Mouse (Mus musculus) midbrain, embryonic 16.5 days (tissue): ENCODE data around the gene Clec4n. TPM values are rescaled to one million over a fixed set of nuclear protein-coding genes. Genes with fewer than 3 reads are reported as not detected.
"Not testable (repeated sequence)": the region's sequence is repeated elsewhere in the genome, so short reads cannot be mapped to it uniquely, and the experiment has no call there.

ENCODE experiments used
- ATAC-seq: fragments of 200-750 bp; cut with Nextera tagmentation; 2 replicates; pipeline ENCODE4 v1.8.0; 2017; ENCODE audit warnings: moderate TSS enrichment
- H3K27ac ChIP-seq: fragments of 300-500 bp; sonication (generic); 2 replicates; pipeline ENCODE4 v1.5.1; 2014; ENCODE audit warnings: mild to moderate bottlenecking, low read length, mixed read lengths
- H3K27me3 ChIP-seq: fragments of 300-500 bp; sonication (generic); 2 replicates; pipeline ENCODE4 v1.6.1; 2014; ENCODE audit warnings: low read depth, low read length, mixed read lengths; ENCODE audit not compliant: control insufficient read depth, insufficient read depth
- H3K36me3 ChIP-seq: fragments of 300-500 bp; sonication (generic); 2 replicates; pipeline ENCODE4 v1.6.1; 2014; ENCODE audit warnings: mild to moderate bottlenecking, low read length, moderate library complexity, mixed read lengths; ENCODE audit not compliant: control insufficient read depth, insufficient read depth
- H3K4me1 ChIP-seq: fragments of 300-500 bp; sonication (generic); 2 replicates; pipeline ENCODE4 v1.6.1; 2014; ENCODE audit warnings: mild to moderate bottlenecking, low read length, mixed read lengths; ENCODE audit not compliant: control insufficient read depth, insufficient read depth
- H3K4me2 ChIP-seq: fragments of 300-500 bp; sonication (generic); 2 replicates; pipeline ENCODE4 v1.6.1; 2014; ENCODE audit warnings: mild to moderate bottlenecking, low read length, mixed read lengths
- H3K4me3 ChIP-seq: fragments of 300-500 bp; sonication (generic); 2 replicates; pipeline ENCODE4 v1.5.1; 2014; ENCODE audit warnings: low read depth, mild to moderate bottlenecking, low read length, moderate library complexity, mixed read lengths
- H3K9ac ChIP-seq: fragments of 300-500 bp; sonication (generic); 2 replicates; pipeline ENCODE4 v1.6.1; 2014; ENCODE audit warnings: low read depth, low read length, mixed read lengths
- H3K9me3 ChIP-seq: fragments of 300-500 bp; sonication (generic); replicated peaks from 2 replicates; pipeline ENCODE4 v1.6.1; 2014; ENCODE audit warnings: mild to moderate bottlenecking, low read length, mixed read lengths; ENCODE audit not compliant: control insufficient read depth, poor library complexity, severe bottlenecking
- WGBS: fragments of 180-500 bp; shearing (Covaris S2); extraction: QIAGEN DNeasy Blood & Tissue Kit; methylation state at CpG from one replicate; pipeline ENCODE4 v1.1.7; 2014; 5-methylcytosine and 5-hydroxymethylcytosine counted together
- polyA plus RNA-seq: library from polyadenylated mRNA; unstranded; fragments of >200 nt; fragmentation: Nextera tagmentation; extraction: Ambion mirVana; gene quantifications from 2 replicates; pipeline ENCODE4 v1.2.1, GENCODE M21; 2015

Clec4n gene
- 0.21 and 1.0 TPM in 2 replicates for polyA plus RNA-seq

DNA sequence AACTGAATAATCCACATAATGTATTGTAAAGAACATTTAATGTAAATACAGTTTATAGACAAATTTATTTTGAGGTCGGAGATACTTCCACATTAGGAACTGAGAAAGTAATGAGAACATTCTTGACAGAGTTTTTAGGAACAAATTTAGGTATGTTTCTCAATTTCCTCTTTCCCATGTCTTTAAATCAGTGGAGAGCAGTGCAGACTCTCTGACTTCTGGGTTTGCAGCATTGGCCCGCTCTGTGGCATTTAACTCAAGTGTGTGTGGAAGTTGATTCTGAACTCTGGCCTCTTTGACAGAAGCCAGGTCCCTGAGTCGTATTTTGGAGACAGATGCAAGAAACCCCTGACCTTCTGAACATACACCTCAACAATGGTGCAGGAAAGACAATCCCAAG lies at the start of gene Clec4n:
Gene Clec4n, plus strand, starts transcription at position 200 of the 400 bp plus-strand sequence.
- WGBS: 79% methylated on average over 3 of the region's 3 CpGs
- H3K27ac ChIP-seq: no peak within 1 kb of the TSS
- ATAC-seq: no peak

DNA sequence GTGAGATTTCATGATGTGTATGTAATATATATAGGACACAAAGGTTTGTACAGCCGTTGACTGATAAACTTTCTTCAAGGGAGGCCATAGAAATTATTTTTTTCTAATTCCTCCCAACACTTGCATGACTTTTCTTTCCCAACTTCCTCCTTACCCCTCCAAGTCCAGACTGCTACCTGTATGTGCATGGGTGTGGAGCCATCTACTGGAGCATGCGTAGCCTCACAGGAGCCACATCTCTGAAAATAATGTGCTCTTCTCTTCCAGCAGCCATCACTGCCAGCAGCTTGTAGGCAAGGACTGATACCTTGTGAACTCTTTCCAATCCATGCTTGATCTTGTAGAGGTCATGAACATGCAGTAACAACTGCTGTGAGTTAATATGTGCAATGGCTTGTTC lies 44.8 kb upstream of the Clec4n start:
- H3K9me3 ChIP-seq, H3K27me3 ChIP-seq, H3K36me3 ChIP-seq, H3K27ac ChIP-seq, ATAC-seq, H3K4me3 ChIP-seq, H3K9ac ChIP-seq, H3K4me2 ChIP-seq, H3K4me1 ChIP-seq: not testable (repeated sequence)
- WGBS: 68% methylated on average over 2 of the region's 2 CpGs

More for the DNA sequence above, at the start of gene Clec4n:
- Histone ChIP-seq H3K4me2 (no peak within 1 kb of the TSS), H3K4me3 (no peak within 1 kb of the TSS), H3K27me3 (no peaks in the 10 kb centered on the region), H3K36me3 (no peaks in the 10 kb centered on the region), H3K4me1 (no peaks in the 10 kb centered on the region), H3K9me3 (no peaks in the 10 kb centered on the region), H3K9ac (no peak within 1 kb of the TSS)

DNA sequence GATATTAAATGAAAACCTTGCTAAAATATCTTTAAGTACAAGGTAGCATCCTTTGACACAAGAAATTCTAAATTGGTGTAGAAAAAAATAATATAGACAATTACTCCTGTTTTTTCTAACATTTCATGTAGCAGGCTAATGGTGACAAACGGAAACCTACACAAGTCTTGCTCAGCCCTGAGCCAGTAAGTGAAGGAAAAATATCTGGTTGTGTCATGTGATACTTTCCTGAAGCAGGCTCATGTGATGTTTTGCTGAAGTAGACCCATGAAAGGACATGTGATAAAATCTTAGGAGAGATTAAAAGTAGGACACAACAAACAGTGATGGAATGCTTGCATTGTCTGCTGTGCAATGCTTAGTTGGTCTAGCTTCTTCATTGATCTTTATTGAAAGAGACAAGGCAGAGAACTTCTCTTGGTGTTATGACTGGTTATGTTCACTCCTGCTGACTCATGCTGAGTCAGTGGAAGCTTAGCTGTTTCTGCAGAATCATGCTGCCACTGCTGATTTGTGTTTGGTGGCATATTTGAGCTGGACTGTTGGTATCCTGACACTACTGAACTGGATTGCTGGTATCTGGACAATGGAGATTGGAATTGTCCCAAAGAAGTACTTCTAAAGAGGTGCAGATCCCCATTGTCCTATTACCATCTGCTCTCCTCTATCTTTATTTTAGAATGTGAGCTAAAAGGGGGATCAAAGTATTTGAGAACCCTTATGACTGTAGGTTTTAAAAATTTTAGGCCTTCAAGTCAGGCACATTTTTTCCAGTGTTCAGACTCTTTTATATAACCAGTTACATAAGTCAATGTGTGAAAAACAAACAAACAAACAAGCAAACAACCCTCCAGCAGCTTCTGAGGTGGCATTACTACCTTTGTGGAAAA lies 22.2 kb upstream of the Clec4n start:
- 89% methylated on average over 1 of the region's 1 CpGs for WGBS
- no peaks in the 10 kb centered on the region for H3K27me3 ChIP-seq
- H3K27ac ChIP-seq: no peak overlapping the region
- no peaks in the 10 kb centered on the region for H3K4me1 ChIP-seq
- no peak overlapping the region for H3K4me3 ChIP-seq
- ATAC-seq: no peak
- no peaks in the 10 kb centered on the region for H3K36me3 ChIP-seq
- no peak overlapping the region for H3K9ac ChIP-seq
- H3K4me2 ChIP-seq: no peak overlapping the region
- H3K9me3 ChIP-seq: no peaks in the 10 kb centered on the region

DNA sequence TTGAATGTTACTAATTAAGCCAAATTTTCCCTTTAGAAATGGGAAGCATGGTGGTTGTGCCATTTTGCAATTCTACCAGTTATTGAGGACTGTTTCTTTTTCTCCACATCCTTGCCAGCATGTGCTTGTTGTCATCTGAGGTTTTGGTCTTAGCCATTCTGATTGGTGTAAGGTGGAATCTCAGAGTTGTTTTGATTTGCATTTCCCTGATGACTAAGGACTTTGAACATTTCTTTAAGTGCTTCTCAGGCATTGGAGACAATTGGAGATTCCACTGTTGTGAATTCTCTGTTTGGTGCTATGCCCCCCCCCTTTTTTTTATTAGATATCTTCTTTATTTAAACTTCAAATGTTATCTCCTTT lies 21.6 kb upstream of the Clec4n start:
- H3K36me3 ChIP-seq, H3K9ac ChIP-seq, H3K27ac ChIP-seq, H3K9me3 ChIP-seq, H3K4me2 ChIP-seq, H3K4me1 ChIP-seq, H3K4me3 ChIP-seq, ATAC-seq, H3K27me3 ChIP-seq: not testable (repeated sequence)

DNA sequence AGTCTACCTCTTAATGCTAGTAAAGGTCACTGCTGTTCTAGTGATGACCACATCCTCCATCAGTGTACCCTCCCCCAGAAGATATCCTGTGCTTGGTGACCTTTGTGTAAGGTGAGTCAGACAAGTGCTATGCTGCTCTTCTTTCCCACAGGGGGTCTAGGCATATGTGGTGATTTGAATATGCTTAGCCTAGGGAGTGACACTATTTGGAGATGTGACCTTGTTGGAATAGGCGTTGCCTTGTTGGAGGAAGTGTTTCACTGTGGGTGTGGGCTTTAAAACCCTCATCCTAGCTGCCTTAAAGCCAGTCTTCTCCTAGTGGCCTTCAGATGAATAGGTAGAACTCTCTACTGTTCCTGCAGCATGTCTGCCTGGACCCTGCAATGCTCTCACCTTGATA lies 17.9 kb upstream of the Clec4n start:
- Histone ChIP-seq H3K27me3 (no peaks in the 10 kb centered on the region), H3K9ac (no peak overlapping the region), H3K4me1 (no peaks in the 10 kb centered on the region), H3K4me3 (no peak overlapping the region), H3K27ac (no peak overlapping the region), H3K4me2 (no peak overlapping the region), H3K9me3 (no peaks in the 10 kb centered on the region), H3K36me3 (no peaks in the 10 kb centered on the region)
- no peak for ATAC-seq
- 76% methylated on average over 1 of the region's 1 CpGs for WGBS

DNA sequence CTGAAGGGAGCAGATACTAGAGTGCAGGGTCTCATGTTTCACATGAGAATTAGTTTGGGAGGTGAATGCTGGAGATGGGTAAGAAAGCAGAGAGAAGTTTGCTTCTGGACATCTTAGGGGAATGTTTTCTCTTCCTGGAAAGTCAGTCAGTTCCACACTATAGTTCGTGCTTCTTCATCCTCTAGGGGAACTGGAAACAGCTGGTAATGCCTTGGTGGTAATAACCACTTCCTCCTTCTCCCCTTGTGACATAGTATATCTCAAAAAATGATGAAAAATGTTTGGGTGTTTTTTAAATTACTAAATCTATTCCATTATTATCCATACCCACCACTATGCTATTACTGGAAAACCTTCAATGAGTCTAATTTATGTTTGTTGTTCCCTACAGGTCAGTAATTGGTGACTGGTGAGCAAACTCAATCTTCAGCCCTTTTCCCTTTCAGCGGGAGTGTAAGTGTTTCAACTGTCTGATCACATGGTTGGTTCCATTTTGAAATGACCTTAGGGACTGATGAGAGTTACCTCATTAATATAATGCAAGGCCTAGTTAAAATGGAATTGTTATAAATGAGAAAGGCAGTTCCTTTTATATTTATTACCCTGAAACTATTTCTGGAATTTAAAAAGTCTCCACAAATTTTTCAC lies 2.0 kb upstream of the Clec4n start:
- ATAC-seq: no peak
- Histone ChIP-seq H3K27me3 (no peaks in the 10 kb centered on the region), H3K36me3 (no peaks in the 10 kb centered on the region), H3K4me3 (no peak overlapping the region), H3K4me2 (no peak overlapping the region), H3K9ac (no peak overlapping the region), H3K4me1 (no peaks in the 10 kb centered on the region), H3K9me3 (no peaks in the 10 kb centered on the region), H3K27ac (no peak overlapping the region)
- WGBS: 72% methylated on average over 2 of the region's 2 CpGs

DNA sequence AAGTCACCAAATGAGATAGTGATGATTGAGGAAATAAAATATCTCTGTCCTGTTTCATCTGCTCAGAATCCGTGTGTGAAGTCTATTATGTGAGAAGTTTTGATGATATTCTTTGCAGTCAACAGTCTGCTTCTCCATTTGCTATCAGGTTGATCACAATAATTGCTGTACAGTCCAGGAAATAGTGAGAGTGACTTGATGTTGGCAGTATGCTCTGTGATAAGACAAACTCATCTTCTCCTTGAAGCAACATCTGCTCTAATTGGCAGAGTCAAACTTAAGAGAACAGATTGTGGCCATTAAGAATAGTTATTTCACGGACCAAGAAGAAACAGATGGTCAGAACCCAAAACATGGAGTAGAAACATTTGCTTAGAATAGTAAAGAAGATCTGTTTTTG lies 1.5 kb downstream of the Clec4n start:
- H3K4me1 ChIP-seq: no peaks in the 10 kb centered on the region
- no peak overlapping the region for H3K4me2 ChIP-seq
- H3K9ac ChIP-seq: no peak overlapping the region
- no peaks in the 10 kb centered on the region for H3K9me3 ChIP-seq
- H3K4me3 ChIP-seq: no peak overlapping the region
- no peak for ATAC-seq
- H3K27ac ChIP-seq: no peak overlapping the region
- H3K36me3 ChIP-seq: no peaks in the 10 kb centered on the region
- H3K27me3 ChIP-seq: no peaks in the 10 kb centered on the region
- 72% methylated on average over 2 of the region's 2 CpGs for WGBS

DNA sequence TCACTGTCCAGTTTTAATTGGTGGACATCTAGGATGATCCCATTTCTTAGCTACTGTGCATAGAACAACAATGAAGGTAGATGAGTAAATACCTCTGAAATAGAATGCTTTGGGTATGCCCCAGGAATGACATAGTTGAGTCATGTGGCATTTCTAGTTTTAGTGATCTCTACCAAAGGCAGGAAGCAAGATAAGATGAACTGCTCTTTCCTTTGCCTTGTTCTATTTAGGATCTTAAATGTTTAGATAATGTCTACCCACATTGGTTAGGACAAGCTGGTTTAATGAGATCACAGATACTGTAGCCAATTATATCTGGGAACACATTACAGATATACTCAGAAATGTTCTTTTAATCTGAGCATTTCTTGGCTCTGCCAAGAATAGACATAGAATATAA lies 7.9 kb downstream of the Clec4n start:
- ATAC-seq: no peak
- Histone ChIP-seq H3K27ac (no peak overlapping the region), H3K27me3 (no peaks in the 10 kb centered on the region), H3K9me3 (no peaks in the 10 kb centered on the region), H3K9ac (no peak overlapping the region), H3K4me2 (no peak overlapping the region), H3K36me3 (no peaks in the 10 kb centered on the region), H3K4me3 (no peak overlapping the region), H3K4me1 (no peaks in the 10 kb centered on the region)

DNA sequence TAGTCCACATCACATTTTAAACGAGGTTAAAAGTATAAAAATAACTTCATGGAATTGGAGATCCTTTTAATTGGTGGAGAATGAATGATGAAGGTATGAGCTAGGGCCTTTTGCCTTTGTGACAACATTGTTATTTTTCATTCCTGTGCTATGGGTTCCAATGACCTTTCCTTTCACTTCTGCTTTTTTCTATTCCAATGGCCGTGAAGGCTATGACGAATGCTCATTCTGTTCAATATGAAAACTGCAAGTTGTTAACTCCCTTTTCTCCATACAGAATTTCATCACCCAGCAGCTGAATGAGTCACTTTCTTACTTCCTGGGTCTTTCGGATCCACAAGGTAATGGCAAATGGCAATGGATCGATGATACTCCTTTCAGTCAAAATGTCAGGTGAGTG lies 14.6 kb downstream of the Clec4n start:
- Histone ChIP-seq H3K4me3 (no peak overlapping the region), H3K36me3 (no peaks in the 10 kb centered on the region), H3K9ac (no peak overlapping the region), H3K27ac (no peak overlapping the region), H3K9me3 (no peaks in the 10 kb centered on the region), H3K27me3 (no peaks in the 10 kb centered on the region), H3K4me1 (no peaks in the 10 kb centered on the region), H3K4me2 (no peak overlapping the region)
- WGBS: 89% methylated on average over 5 of the region's 5 CpGs
- no peak for ATAC-seq
